Mouse (Mus musculus) ovary, postnatal 14 days (tissue): ENCODE results near the gene Usb1.

Experiments
- DNase-seq: peaks from one replicate; pipeline ENCODE4 v3.0.0; 2022; ENCODE audit warnings: low spot score

The Usb1 gene

GRCm38 (mm10) chr8:95336363-95336762 is 4.3 kb downstream of the Usb1 start:
- DNase-seq, result no peak

- DNase-seq, result no peak
Observed at GRCm38 (mm10) chr8:95341721-95342120, 9.6 kb downstream of the Usb1 start.

GRCm38 (mm10) chr8:95344668-95345067 is 12.6 kb downstream of the Usb1 start:
- no peak for DNase-seq

- peak; percentile 72 for DNase-seq
Observed at GRCm38 (mm10) chr8:95346643-95347545, 14.8 kb downstream of the Usb1 start.

- DNase-seq, result no peak
Observed at GRCm38 (mm10) chr8:95348356-95348755, 16.3 kb downstream of the Usb1 start.

- DNase-seq, result no peak
Observed at GRCm38 (mm10) chr8:95348811-95349630, 16.9 kb downstream of the Usb1 start.

GRCm38 (mm10) chr8:95351461-95351860 is 19.4 kb downstream of the Usb1 start:
- no peak for DNase-seq

- DNase-seq, result peak; percentile 57
Observed at GRCm38 (mm10) chr8:95352151-95352870, 20.2 kb downstream of the Usb1 start, which contains the start of gene Mmp15. Gene Mmp15, plus strand, starts transcription at chr8:95352268.

GRCm38 (mm10) chr8:95352871-95353866 is 21.1 kb downstream of the Usb1 start:
- DNase-seq, result no peak

GRCm38 (mm10) chr8:95354606-95355005 is 22.5 kb downstream of the Usb1 start:
- no peak for DNase-seq

- DNase-seq, result no peak
Observed at GRCm38 (mm10) chr8:95358550-95359411, 26.7 kb downstream of the Usb1 start.

- no peak for DNase-seq
Observed at GRCm38 (mm10) chr8:95360181-95361015, 28.3 kb downstream of the Usb1 start.

GRCm38 (mm10) chr8:95361016-95361341 is 28.9 kb downstream of the Usb1 start:
- no peak for DNase-seq

GRCm38 (mm10) chr8:95362272-95362671 is 30.2 kb downstream of the Usb1 start:
- DNase-seq, result no peak

GRCm38 (mm10) chr8:95363849-95364248 is 31.8 kb downstream of the Usb1 start:
- DNase-seq, result no peak

GRCm38 (mm10) chr8:95369581-95370326 is 37.7 kb downstream of the Usb1 start:
- no peak for DNase-seq

GRCm38 (mm10) chr8:95373389-95374002 is 41.4 kb downstream of the Usb1 start:
- DNase-seq, result no peak

- no peak for DNase-seq
Observed at GRCm38 (mm10) chr8:95374429-95374828, 42.3 kb downstream of the Usb1 start.
